Mouse (Mus musculus) CD8-positive naive resting alpha-beta T cell, adult 57 days (primary cell): ENCODE measurements around the gene Btbd17. TPM values are rescaled to one million over a fixed set of nuclear protein-coding genes. Genes with fewer than 3 reads are reported as not detected.

Experiments
- total RNA-seq: library from RNA; stranded (reverse); gene quantifications from one replicate; pipeline ENCODE4 v1.2.4, GENCODE M21; 2023

Gene Btbd17
- not detected for total RNA-seq

GRCm38 (mm10) chr11:114795848-114796322 is at the start of gene Btbd17:
Gene Btbd17, minus strand, starts transcription at chr11:114795945.

GRCm38 (mm10) chr11:114798624-114799023 is 2.9 kb upstream of the Btbd17 start, which contains the start of gene Gpr142:
Gene Gpr142, plus strand, starts transcription at chr11:114798924.

GRCm38 (mm10) chr11:114764820-114765818 is 30.6 kb downstream of the Btbd17 start, which contains the start of gene Kif19a:
Gene Kif19a, plus strand, starts transcription at chr11:114765388.

Other genes starting within 250 kb of the Btbd17 start
- gene Rpl38, start 127.4 kb downstream of the Btbd17 start, total RNA-seq = 3,102 TPM
- 0.52 TPM for gene Ttyh2, start 120.5 kb downstream of the Btbd17 start, total RNA-seq
- not detected for gene Dnaic2, start 68.5 kb downstream of the Btbd17 start, total RNA-seq
- 0.15 TPM for gene Kif19a, start 30.6 kb downstream of the Btbd17 start, total RNA-seq
- gene Gpr142, start 3.0 kb upstream of the Btbd17 start, total RNA-seq = not detected
- not detected for gene Gprc5c, start 55.2 kb upstream of the Btbd17 start, total RNA-seq
- gene Cd300a, start 94.1 kb upstream of the Btbd17 start, total RNA-seq = 1.2 TPM
- 1.5 TPM for gene Cd300lb, start 138.4 kb upstream of the Btbd17 start, total RNA-seq
- not detected for gene Cd300c, start 173.2 kb upstream of the Btbd17 start, total RNA-seq
- 0.46 TPM for gene Cd300ld, start 194.0 kb upstream of the Btbd17 start, total RNA-seq
- 0.89 TPM for gene Cd300c2, start 205.9 kb upstream of the Btbd17 start, total RNA-seq
- not detected for gene Cd300ld2, start 220.2 kb upstream of the Btbd17 start, total RNA-seq
- not detected for gene Cd300ld4, start 231.1 kb upstream of the Btbd17 start, total RNA-seq
- gene Cd300ld5, start 241.8 kb upstream of the Btbd17 start, total RNA-seq = not detected